Mouse (Mus musculus) gastrocnemius, postnatal 25 days (tissue): ENCODE data around the gene Ppp1r9b. TPM values are rescaled to one million over a fixed set of nuclear protein-coding genes. Genes with fewer than 3 reads are reported as not detected.
A peak's percentile ranks its signal among the peaks of the same experiment; 100 is the strongest.
"Not testable (repeated sequence)": the region's sequence is repeated elsewhere in the genome, so short reads cannot be mapped to it uniquely, and the experiment has no call there.

Source experiments
- DNase-seq: peaks from one replicate; pipeline ENCODE4 v3.0.0; 2022
- long read RNA-seq, 2 experiments: library from polyadenylated mRNA; stranded (forward); transcript quantifications; one replicate each; pipeline ENCODE4 v2.0.0; 2021
- total RNA-seq, 2 experiments: library from RNA; stranded (reverse); gene quantifications; 1 replicate in 1 of 2; 2 replicates in 1 of 2; pipeline ENCODE4 v1.2.3; 2021

The Ppp1r9b gene
- total RNA-seq, result 10 to 100 TPM; 21.8 to 30.0 TPM
- long read RNA-seq, experiment 1, full-length matches to known transcripts, result 1 of 6 reads
- long read RNA-seq, experiment 1, partial matches to known transcripts, result 0 of 6 reads
- long read RNA-seq, experiment 1, other reads (novel, unspliced or antisense), result 5 of 6 reads
- long read RNA-seq, experiment 2, full-length matches to known transcripts, result 4 of 7 reads
- long read RNA-seq, experiment 2, partial matches to known transcripts, result 3 of 7 reads
- long read RNA-seq, experiment 2, other reads (novel, unspliced or antisense), result 0 of 7 reads

- DNase-seq, result peak; percentile 94
Measured at GRCm38 (mm10) chr11:94990749-94991577, at the start of gene Ppp1r9b. Gene Ppp1r9b (plus strand): TSS chr11:94991035.

GRCm38 (mm10) chr11:94941121-94941520, 49.7 kb upstream of the Ppp1r9b start:
- no peak for DNase-seq

- DNase-seq, result no peak
Measured at GRCm38 (mm10) chr11:94941776-94942175, 49.1 kb upstream of the Ppp1r9b start.

- DNase-seq, result peak; percentile 38
Measured at GRCm38 (mm10) chr11:94942282-94943023, 48.4 kb upstream of the Ppp1r9b start.

- peak; percentile 27 for DNase-seq
Measured at GRCm38 (mm10) chr11:94943054-94943453, 47.8 kb upstream of the Ppp1r9b start.

GRCm38 (mm10) chr11:94944295-94944694, 46.5 kb upstream of the Ppp1r9b start:
- no peak for DNase-seq

- no peak for DNase-seq
Measured at GRCm38 (mm10) chr11:94945236-94945635, 45.6 kb upstream of the Ppp1r9b start.

GRCm38 (mm10) chr11:94952169-94952568, 38.7 kb upstream of the Ppp1r9b start:
- no peak for DNase-seq

- DNase-seq, result no peak
Measured at GRCm38 (mm10) chr11:94955103-94955502, 35.7 kb upstream of the Ppp1r9b start.

- no peak for DNase-seq
Measured at GRCm38 (mm10) chr11:94957693-94958064, 33.2 kb upstream of the Ppp1r9b start.

GRCm38 (mm10) chr11:94958065-94958858, 32.6 kb upstream of the Ppp1r9b start:
- peak; percentile 92 for DNase-seq

- no peak for DNase-seq
Measured at GRCm38 (mm10) chr11:94962534-94963101, 28.2 kb upstream of the Ppp1r9b start.

- DNase-seq, result no peak
Measured at GRCm38 (mm10) chr11:94967419-94967818, 23.4 kb upstream of the Ppp1r9b start, which contains the start of gene Hils1. Gene Hils1 (plus strand): TSS chr11:94967593.

GRCm38 (mm10) chr11:94968187-94968586, 22.6 kb upstream of the Ppp1r9b start:
- DNase-seq, result no peak

GRCm38 (mm10) chr11:94969709-94970108, 21.1 kb upstream of the Ppp1r9b start:
- not testable (repeated sequence) for DNase-seq

GRCm38 (mm10) chr11:94970210-94970943, 20.5 kb upstream of the Ppp1r9b start:
- peak; percentile 67 for DNase-seq

- DNase-seq, result no peak
Measured at GRCm38 (mm10) chr11:94971895-94972615, 18.8 kb upstream of the Ppp1r9b start.

GRCm38 (mm10) chr11:94972887-94973286, 17.9 kb upstream of the Ppp1r9b start:
- DNase-seq, result no peak

GRCm38 (mm10) chr11:94973313-94973712, 17.5 kb upstream of the Ppp1r9b start:
- peak; percentile 79 for DNase-seq

- DNase-seq, result peak; percentile 60
Measured at GRCm38 (mm10) chr11:94974951-94975350, 15.9 kb upstream of the Ppp1r9b start.
